Mouse (Mus musculus) forebrain, embryonic 16.5 days (tissue): ENCODE data around the gene Tcf7l1. TPM values are rescaled to one million over a fixed set of nuclear protein-coding genes. Genes with fewer than 3 reads are reported as not detected.

ENCODE experiments used
- ATAC-seq: fragments of 200-750 bp; cut with Nextera tagmentation; 2 replicates; pipeline ENCODE4 v1.8.0; 2017; ENCODE audit warnings: mild to moderate bottlenecking, moderate library complexity
- H3K27ac ChIP-seq: fragments of 300-500 bp; sonication (generic); 2 replicates; pipeline ENCODE4 v1.5.1; 2014; ENCODE audit warnings: low read length, control low read depth
- H3K27me3 ChIP-seq: fragments of 300-500 bp; sonication (generic); replicated peaks from 2 replicates; pipeline ENCODE4 v1.6.1; 2014; ENCODE audit warnings: low read length; ENCODE audit not compliant: control insufficient read depth, insufficient read depth
- H3K36me3 ChIP-seq: fragments of 300-500 bp; sonication (generic); 2 replicates; pipeline ENCODE4 v1.6.1; 2014; ENCODE audit not compliant: control insufficient read depth, insufficient read depth
- H3K4me1 ChIP-seq: fragments of 300-500 bp; sonication (generic); replicated peaks from 2 replicates; pipeline ENCODE4 v1.6.1; 2014; ENCODE audit warnings: low read length; ENCODE audit not compliant: control insufficient read depth, insufficient read depth
- H3K4me2 ChIP-seq: fragments of 300-500 bp; sonication (generic); 2 replicates; pipeline ENCODE4 v1.6.1; 2014; ENCODE audit warnings: mild to moderate bottlenecking, low read length, control low read depth
- H3K4me3 ChIP-seq: fragments of 300-500 bp; sonication (generic); replicated peaks from 2 replicates; pipeline ENCODE4 v1.5.1; 2014; ENCODE audit warnings: mild to moderate bottlenecking, low read length, control low read depth
- H3K9ac ChIP-seq: fragments of 300-500 bp; sonication (generic); replicated peaks from 2 replicates; pipeline ENCODE4 v1.6.1; 2014; ENCODE audit warnings: low read depth, low read length, control low read depth
- H3K9me3 ChIP-seq: fragments of 300-500 bp; sonication (generic); 2 replicates; pipeline ENCODE4 v1.6.1; 2016; ENCODE audit warnings: low read length; ENCODE audit not compliant: control insufficient read depth
- WGBS: fragments of 180-500 bp; shearing (Covaris S2); extraction: QIAGEN DNeasy Blood & Tissue Kit; methylation state at CpG from one replicate; pipeline ENCODE4 v1.1.7; 2014; 5-methylcytosine and 5-hydroxymethylcytosine counted together
- polyA plus RNA-seq: library from polyadenylated mRNA; unstranded; fragments of >200 nt; fragmentation: Nextera tagmentation; extraction: Ambion mirVana; gene quantifications from 2 replicates; pipeline ENCODE4 v1.2.1, GENCODE M21; 2015

The Tcf7l1 gene
- polyA plus RNA-seq, 1 experiment from 2014 or later = 4.8 TPM

DNA sequence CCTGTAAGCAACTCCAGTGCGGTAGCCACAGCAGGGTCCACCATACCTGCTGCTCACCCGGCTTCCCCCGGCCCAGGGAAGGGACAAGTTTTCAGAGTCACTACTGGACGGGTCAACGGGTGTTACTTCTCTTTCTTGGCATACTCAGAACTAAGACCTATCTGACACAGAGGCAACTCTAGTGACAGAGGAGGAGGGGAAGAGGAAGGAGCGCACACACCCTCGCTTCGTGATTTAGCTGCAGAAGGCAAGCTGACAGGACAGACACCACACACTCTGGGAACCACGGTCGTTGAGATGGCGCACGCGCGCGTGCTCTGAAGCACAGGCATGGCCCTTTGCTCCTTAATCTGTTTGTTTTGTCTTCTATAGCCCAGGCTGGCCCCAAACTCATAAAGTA, 36.2 kb downstream of the Tcf7l1 start:
- Histone ChIP-seq H3K9me3 (no peaks in the 10 kb centered on the region), H3K4me3 (no peak overlapping the region), H3K27ac (no peak overlapping the region), H3K27me3 (no peaks in the 10 kb centered on the region), H3K36me3 (no peaks in the 10 kb centered on the region), H3K4me2 (no peak overlapping the region), H3K9ac (no peak overlapping the region), H3K4me1 (peaks cover 16% of the 10 kb centered on the region)
- WGBS = 91% methylated on average over 15 of the region's 15 CpGs
- no peak for ATAC-seq

DNA sequence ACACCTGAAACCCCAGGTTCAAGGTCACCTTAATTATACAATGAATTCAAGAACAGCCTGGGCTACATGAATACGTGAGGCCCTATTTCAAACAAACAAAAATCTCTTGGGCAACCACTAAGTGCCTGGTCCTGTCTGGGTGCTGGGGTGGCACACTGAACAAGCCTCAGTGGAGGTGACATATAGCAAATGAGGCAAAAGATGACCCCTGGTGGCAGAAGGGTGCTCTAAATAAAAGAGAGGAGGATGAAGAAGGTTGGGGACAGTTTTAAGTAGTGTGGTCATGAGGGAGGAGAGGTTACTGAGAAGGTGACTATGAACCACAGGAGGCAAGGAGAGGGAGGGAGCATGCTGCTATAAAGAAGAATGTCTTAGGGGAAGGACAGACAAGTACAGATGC, 37.8 kb downstream of the Tcf7l1 start:
- no peak overlapping the region for H3K9ac ChIP-seq
- no peak for ATAC-seq
- 94% methylated on average over 1 of the region's 1 CpGs for WGBS
- no peaks in the 10 kb centered on the region for H3K27me3 ChIP-seq
- no peaks in the 10 kb centered on the region for H3K36me3 ChIP-seq
- no peak overlapping the region for H3K27ac ChIP-seq
- H3K4me2 ChIP-seq = no peak overlapping the region
- peaks cover 16% of the 10 kb centered on the region for H3K4me1 ChIP-seq
- no peaks in the 10 kb centered on the region for H3K9me3 ChIP-seq
- H3K4me3 ChIP-seq = no peak overlapping the region

GRCm38 (mm10) chr6:72748882-72749437, 40.1 kb downstream of the Tcf7l1 start:
- H3K27me3 ChIP-seq = no peaks in the 10 kb centered on the region
- peaks cover 5% of the 10 kb centered on the region for H3K4me1 ChIP-seq
- WGBS = 19% methylated on average over 5 of the region's 5 CpGs
- no peak overlapping the region for H3K4me2 ChIP-seq
- no peak for ATAC-seq
- no peak overlapping the region for H3K27ac ChIP-seq
- no peaks in the 10 kb centered on the region for H3K36me3 ChIP-seq
- no peak overlapping the region for H3K9ac ChIP-seq
- no peaks in the 10 kb centered on the region for H3K9me3 ChIP-seq
- H3K4me3 ChIP-seq = no peak overlapping the region

GRCm38 (mm10) chr6:72748421-72748820, 40.6 kb downstream of the Tcf7l1 start:
- H3K4me1 ChIP-seq = peaks cover 6% of the 10 kb centered on the region
- WGBS = 3% methylated on average over 2 of the region's 2 CpGs
- ATAC-seq = no peak
- no peaks in the 10 kb centered on the region for H3K9me3 ChIP-seq
- no peak overlapping the region for H3K9ac ChIP-seq
- no peak overlapping the region for H3K27ac ChIP-seq
- no peak overlapping the region for H3K4me3 ChIP-seq
- no peaks in the 10 kb centered on the region for H3K36me3 ChIP-seq
- no peaks in the 10 kb centered on the region for H3K27me3 ChIP-seq
- H3K4me2 ChIP-seq = no peak overlapping the region

- 85% methylated on average over 11 of the region's 11 CpGs for WGBS
- Histone ChIP-seq H3K27me3 (no peaks in the 10 kb centered on the region), H3K4me2 (no peak overlapping the region), H3K9ac (no peak overlapping the region), H3K27ac (no peak overlapping the region), H3K36me3 (no peaks in the 10 kb centered on the region), H3K4me3 (no peak overlapping the region), H3K4me1 (peaks cover 6% of the 10 kb centered on the region), H3K9me3 (no peaks in the 10 kb centered on the region)
- no peak for ATAC-seq
These were observed 41.2 kb downstream of the Tcf7l1 start for GRCm38 (mm10) chr6:72747814-72748213.

DNA sequence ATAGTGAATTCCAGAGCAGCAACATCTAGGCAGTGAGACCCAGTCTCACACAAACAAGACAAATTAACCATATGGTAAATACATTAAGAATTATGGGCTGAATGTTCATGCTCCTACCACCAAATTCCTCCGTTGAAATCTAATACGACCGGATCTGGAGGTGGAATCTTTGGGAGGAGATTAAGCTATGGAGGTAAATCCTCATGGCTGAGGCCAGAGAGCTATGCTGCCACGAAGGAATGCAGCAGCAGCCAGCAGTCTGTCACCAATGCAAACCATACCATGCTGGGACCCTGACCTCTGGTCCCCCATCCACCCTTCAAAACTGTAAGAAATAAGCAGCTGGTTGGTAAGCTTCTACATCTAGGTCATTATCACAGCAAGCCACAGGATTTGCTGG, 41.9 kb downstream of the Tcf7l1 start:
- H3K4me1 ChIP-seq = peaks cover 6% of the 10 kb centered on the region
- WGBS = 81% methylated on average over 4 of the region's 4 CpGs
- H3K4me2 ChIP-seq = no peak overlapping the region
- no peaks in the 10 kb centered on the region for H3K36me3 ChIP-seq
- H3K4me3 ChIP-seq = no peak overlapping the region
- no peaks in the 10 kb centered on the region for H3K27me3 ChIP-seq
- H3K27ac ChIP-seq = no peak overlapping the region
- H3K9ac ChIP-seq = no peak overlapping the region
- H3K9me3 ChIP-seq = no peaks in the 10 kb centered on the region
- no peak for ATAC-seq

DNA sequence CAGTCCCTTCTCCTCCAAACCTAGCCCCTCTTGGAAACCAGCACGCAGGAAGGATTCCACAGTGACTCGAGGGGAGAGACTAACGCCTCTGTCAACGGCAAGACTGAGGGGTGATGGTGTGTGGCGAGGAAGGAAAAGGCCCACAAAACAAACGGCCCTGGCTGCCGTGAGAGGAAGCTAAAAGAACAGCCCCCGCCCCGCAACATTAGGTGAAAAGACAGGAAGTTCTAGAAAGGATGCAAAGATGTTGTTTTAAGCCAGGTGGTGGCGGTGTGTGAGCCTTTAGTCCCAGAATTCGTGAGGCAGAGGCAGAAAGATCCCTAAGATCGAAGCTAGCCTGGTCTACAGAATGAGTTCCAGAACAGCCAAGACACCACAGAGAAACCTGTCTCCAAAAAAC, 43.3 kb downstream of the Tcf7l1 start:
- 75% methylated on average over 12 of the region's 12 CpGs for WGBS
- Histone ChIP-seq H3K4me3 (no peak overlapping the region), H3K9ac (no peak overlapping the region), H3K36me3 (no peaks in the 10 kb centered on the region), H3K4me1 (peaks cover 13% of the 10 kb centered on the region), H3K4me2 (no peak overlapping the region), H3K9me3 (no peaks in the 10 kb centered on the region), H3K27ac (no peak overlapping the region), H3K27me3 (no peaks in the 10 kb centered on the region)
- ATAC-seq = no peak

- no peak overlapping the region for H3K4me3 ChIP-seq
- no peaks in the 10 kb centered on the region for H3K27me3 ChIP-seq
- peaks cover 18% of the 10 kb centered on the region for H3K4me1 ChIP-seq
- H3K36me3 ChIP-seq = no peaks in the 10 kb centered on the region
- WGBS = 40% methylated on average over 10 of the region's 10 CpGs
- no peak overlapping the region for H3K4me2 ChIP-seq
- H3K9ac ChIP-seq = no peak overlapping the region
- no peaks in the 10 kb centered on the region for H3K9me3 ChIP-seq
- no peak for ATAC-seq
- no peak overlapping the region for H3K27ac ChIP-seq
These were observed 44.8 kb downstream of the Tcf7l1 start for GRCm38 (mm10) chr6:72744144-72744800.

DNA sequence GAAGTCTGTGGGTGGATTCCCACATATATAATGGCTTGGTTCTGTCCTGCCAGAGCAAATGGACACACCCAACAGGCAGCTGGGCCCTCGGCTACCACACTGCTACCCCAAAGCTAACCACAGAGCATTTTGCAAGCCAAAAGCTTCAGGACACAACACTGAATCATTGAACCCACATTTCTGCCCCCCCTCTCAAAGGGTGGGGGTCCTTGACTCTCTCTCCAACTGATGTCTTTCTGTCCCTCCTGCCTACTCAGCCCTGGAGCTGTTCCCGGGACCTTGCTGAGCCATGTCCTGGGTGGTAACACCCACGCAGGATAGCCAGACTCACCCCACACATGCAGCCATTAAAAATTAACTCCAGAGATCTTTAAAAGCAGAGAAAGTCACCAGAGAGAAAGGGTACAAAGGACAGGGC, 45.4 kb downstream of the Tcf7l1 start:
- H3K9ac ChIP-seq = no peak overlapping the region
- no peak overlapping the region for H3K4me2 ChIP-seq
- H3K27me3 ChIP-seq = no peaks in the 10 kb centered on the region
- no peaks in the 10 kb centered on the region for H3K9me3 ChIP-seq
- WGBS = 75% methylated on average over 3 of the region's 3 CpGs
- H3K27ac ChIP-seq = no peak overlapping the region
- H3K36me3 ChIP-seq = no peaks in the 10 kb centered on the region
- H3K4me3 ChIP-seq = no peak overlapping the region
- no peak for ATAC-seq
- peaks cover 15% of the 10 kb centered on the region for H3K4me1 ChIP-seq

DNA sequence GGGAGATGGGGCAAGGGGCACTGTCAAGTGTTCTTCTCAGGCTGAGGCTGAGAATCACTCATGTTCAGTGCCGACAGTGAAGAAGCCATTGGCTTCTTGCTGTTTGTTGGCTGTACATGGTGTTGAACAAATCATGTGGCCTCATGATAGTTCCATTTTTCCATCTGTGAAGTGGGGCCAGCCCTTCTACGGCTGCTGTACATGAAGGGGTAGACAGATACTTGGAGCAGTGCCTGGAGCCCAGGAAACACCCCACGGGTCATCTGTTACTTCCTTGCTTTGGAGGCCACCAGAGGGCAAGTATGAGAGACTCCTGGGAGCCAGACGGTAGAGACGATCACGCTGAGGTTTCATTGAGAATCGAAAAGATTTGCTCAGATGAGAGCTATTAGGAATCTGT, 46.7 kb downstream of the Tcf7l1 start:
- H3K27me3 ChIP-seq = no peaks in the 10 kb centered on the region
- no peaks in the 10 kb centered on the region for H3K36me3 ChIP-seq
- no peak overlapping the region for H3K4me2 ChIP-seq
- no peak overlapping the region for H3K4me3 ChIP-seq
- WGBS = 79% methylated on average over 7 of the region's 7 CpGs
- no peaks in the 10 kb centered on the region for H3K9me3 ChIP-seq
- ATAC-seq = no peak
- H3K27ac ChIP-seq = no peak overlapping the region
- H3K9ac ChIP-seq = no peak overlapping the region
- peaks cover 15% of the 10 kb centered on the region for H3K4me1 ChIP-seq
